Mouse (Mus musculus) adrenal gland, postnatal 4 days (tissue): ENCODE results near the gene Sox30. TPM values are rescaled to one million over a fixed set of nuclear protein-coding genes. Genes with fewer than 3 reads are reported as not detected.

Experiments used
- DNase-seq, 2 experiments: peaks; one replicate each; pipeline ENCODE4 v3.0.0; 2021 to 2022; ENCODE audit warnings: low spot score in 2 of 2, mixed read lengths in 2 of 2
- long read RNA-seq, 2 experiments: library from polyadenylated mRNA; stranded (forward); transcript quantifications; one replicate each; pipeline ENCODE4 v2.0.0; 2021
- total RNA-seq, 2 experiments: library from RNA; stranded (reverse); gene quantifications; 2 replicates each; pipeline ENCODE4 v1.2.3; 2021

Gene Sox30
- total RNA-seq, result under 1 TPM; 0.34 to 0.67 TPM
- long read RNA-seq, experiment 1, partial matches to known transcripts, result 0 of 2 reads
- long read RNA-seq, experiment 1, other reads (novel, unspliced or antisense), result 2 of 2 reads
- long read RNA-seq, experiment 2, result 0 reads

GRCm38 (mm10) chr11:45979946-45980892 is at the start of gene Sox30:
Gene Sox30, plus strand, starts transcription at chr11:45980310.
- peak; percentile 29 to 34 for DNase-seq

- no peak for DNase-seq
These were observed 47.3 kb upstream of the Sox30 start for GRCm38 (mm10) chr11:45932771-45933170.

- no peak for DNase-seq
These were observed 42.6 kb upstream of the Sox30 start for GRCm38 (mm10) chr11:45937478-45937877.

- no peak for DNase-seq
These were observed 41.2 kb upstream of the Sox30 start for GRCm38 (mm10) chr11:45938917-45939316.

DNA sequence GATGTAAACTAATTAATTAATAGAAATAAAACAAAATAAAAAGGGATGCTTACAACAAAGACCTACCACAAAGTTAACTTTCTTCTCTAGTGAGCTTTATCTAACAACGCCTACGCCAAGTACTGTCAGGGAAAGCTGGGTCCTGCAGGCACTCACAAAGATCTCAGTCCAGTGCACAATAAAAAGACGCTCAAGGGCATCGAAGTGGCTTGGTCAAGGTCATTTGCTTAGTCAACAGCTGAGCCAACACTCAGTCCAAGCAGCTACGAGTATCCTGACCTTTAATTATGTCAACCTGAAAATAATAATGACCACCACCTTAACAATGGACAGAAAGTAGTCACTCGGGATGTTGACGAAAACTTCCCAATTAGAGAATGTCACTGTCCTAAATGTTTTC is 37.8 kb upstream of the Sox30 start:
- no peak for DNase-seq

GRCm38 (mm10) chr11:45943108-45943705 is 36.9 kb upstream of the Sox30 start:
- DNase-seq, result no peak

DNA sequence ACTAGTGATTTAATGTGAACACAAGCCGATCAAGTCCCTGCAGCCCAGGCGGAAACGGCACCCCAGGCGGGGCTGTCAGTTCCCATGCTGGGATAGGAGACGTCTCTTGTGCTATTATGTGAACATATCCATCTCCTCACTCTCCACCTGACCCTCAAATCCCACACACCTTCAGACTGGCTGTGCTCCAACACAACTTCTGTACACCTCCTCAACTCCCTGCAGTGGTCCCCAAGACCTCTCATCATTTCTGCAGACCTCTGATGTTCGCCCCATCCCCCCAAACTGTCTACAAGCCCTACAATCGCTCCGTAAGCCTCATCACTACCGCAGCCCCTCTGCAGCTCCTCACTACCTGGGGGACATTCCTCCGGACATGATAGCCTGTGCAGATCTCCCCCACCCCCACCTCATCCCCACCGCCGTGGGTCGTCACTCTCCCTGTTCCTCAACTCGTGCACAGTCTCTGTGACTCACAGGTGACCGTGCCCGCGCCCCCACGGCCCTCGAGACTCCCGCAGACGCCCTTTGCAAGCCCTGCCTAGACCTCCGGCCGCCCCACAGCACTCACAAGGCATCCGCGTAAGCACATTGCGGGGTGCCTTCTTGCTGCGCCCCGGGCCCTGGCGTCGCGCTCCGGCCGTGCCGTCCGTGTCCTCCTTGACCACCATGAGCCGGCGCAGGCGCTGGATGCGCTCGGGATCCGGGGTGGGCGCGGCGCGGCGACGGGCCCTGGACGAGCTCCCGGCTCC is 36.0 kb upstream of the Sox30 start:
- DNase-seq, result peak in 1 of 2 experiments; percentile 23

DNA sequence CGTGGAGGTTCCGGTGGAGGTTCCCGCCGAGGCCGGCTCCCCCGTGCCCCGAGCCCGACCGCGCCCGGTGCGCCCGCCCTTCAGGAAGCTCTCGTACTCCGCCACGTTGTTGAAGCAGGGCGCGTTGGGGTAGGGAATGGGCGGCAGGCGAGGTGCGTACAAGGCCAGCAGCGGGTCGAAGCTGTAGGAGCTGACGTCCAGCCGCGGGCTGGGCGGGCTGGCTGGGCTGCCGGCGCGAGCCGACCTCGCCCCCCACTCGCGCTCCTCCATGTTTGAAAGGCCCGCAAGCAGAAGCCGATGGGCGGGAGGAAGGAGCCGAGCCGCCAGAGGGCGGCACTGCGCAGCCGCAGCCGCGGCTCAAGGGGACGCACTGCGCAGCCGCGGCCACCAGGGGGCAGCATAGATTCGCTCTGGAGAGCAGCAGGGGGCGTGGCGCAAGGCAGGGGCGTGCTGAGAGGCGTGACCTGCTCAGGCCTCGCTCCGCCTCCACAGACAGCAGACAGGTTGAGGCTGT is 35.4 kb upstream of the Sox30 start, which contains the start of gene Lsm11:
Gene Lsm11, minus strand, starts transcription at position 293 of the 514 bp plus-strand sequence.
- peak; percentile 98 to 99 for DNase-seq

- DNase-seq, result no peak
These were observed 33.3 kb upstream of the Sox30 start for GRCm38 (mm10) chr11:45946796-45947195.

GRCm38 (mm10) chr11:45947491-45947890 is 32.6 kb upstream of the Sox30 start:
- no peak for DNase-seq

- DNase-seq, result peak; percentile 62 to 86
These were observed 24.9 kb upstream of the Sox30 start, which contains the start of gene Thg1l for GRCm38 (mm10) chr11:45955127-45955627. Gene Thg1l, minus strand, starts transcription at chr11:45955494.

GRCm38 (mm10) chr11:45959598-45959997 is 20.5 kb upstream of the Sox30 start:
- no peak for DNase-seq

DNA sequence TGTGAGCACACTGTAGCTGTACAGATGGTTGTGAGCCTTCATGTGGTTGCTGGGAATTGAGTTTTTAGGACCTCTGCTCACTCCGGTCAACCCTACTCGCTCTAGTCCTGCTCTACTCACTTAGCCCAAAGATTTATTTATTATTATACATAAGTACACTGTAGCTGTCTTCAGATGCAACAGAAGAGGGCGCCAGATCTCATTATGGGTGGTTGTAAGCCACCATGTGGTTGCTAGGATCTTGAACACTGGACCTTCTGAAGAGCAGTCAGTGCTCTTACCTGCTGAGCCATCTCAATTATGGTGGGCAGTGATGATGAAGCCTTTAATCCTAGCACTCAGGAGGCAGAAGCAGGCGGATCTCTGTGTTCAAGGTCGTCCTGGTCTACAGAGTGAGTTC is 20.1 kb upstream of the Sox30 start:
- no peak for DNase-seq

GRCm38 (mm10) chr11:45966896-45967295 is 13.2 kb upstream of the Sox30 start:
- DNase-seq, result no peak

DNA sequence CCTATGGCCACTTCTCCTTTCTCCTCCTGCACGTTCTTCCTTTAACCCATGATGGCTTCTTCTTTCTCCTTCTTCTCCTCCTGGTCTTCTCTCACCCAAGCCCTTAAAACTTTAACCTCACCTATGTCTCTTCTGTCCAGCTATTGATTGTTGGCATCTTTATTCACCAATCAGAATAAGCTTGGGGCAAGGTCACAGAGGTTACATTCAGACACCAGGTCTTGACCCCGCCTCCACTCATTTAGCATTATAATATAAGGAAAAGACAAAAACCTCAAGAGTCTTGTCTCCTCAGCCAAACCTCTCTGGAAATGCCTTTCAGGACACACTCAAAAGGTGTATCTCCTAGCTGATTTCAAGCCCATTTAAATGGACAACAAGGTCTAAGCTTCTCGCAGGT is 11.6 kb upstream of the Sox30 start:
- DNase-seq, result no peak

GRCm38 (mm10) chr11:45973635-45974034 is 6.5 kb upstream of the Sox30 start:
- no peak for DNase-seq

GRCm38 (mm10) chr11:45974466-45974865 is 5.6 kb upstream of the Sox30 start:
- no peak for DNase-seq

- DNase-seq, result no peak
These were observed 4.0 kb upstream of the Sox30 start for GRCm38 (mm10) chr11:45976061-45976460.

- no peak for DNase-seq
These were observed 763 bp downstream of the Sox30 start for GRCm38 (mm10) chr11:45980893-45981253.

GRCm38 (mm10) chr11:45991604-45992003 is 11.5 kb downstream of the Sox30 start:
- DNase-seq, result no peak

DNA sequence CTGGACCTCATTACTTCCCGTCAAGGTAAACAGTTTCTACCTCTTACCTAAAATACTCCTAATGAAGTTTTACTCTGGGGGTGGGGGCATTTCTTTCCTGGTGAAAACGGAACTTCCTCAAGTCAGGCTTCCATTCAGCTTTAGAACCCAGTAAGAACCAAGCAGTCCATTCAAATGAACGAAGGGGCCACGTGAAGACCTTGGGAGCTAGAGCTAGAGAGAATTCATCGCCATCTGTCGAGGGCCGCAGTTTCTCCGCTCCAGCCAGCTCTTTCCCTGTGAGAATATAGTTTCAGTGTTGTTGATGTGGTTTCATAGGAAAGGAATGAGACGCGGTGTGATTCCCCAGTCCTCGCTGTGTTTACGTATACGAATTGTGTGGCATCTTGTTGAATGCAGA is 12.0 kb downstream of the Sox30 start:
- DNase-seq, result no peak
